Mouse (Mus musculus): ENCODE data around the gene Calhm6.

DNA sequence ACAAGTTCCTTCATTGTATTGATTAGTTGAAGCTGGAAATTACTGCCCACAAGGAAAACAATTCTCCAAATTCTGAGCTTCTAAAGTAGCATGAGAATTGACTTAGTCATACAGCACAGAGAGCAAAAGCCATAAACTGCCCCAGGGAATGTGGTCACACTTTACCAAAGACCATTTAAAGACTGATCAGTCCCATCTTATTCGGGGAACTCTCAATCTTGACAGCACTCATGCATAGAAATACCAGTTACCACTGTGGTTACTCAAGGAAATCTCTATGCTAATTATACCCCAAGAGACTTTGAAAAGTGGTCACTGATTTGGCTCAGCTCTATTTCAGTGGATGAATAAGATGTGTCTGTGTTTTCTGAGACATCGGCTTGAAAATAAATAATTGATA lies 32.6 kb downstream of the Calhm6 start:
- no peak for TF ChIP-seq CTCF (IDR thresholded peaks at IDR 0.05)
- TF ChIP-seq EP300 (IDR thresholded peaks at IDR 0.05), result no peak
